Mouse (Mus musculus) bone marrow, adult 2 months (tissue): Measurements from ENCODE around the gene Ocln.

Experiments used
- CTCF ChIP-seq: fragments of 200-500 bp; IDR thresholded peaks from 2 replicates; pipeline ENCODE4 v1.5.1; 2011; ENCODE audit warnings: low read length, control low read depth; ENCODE audit not compliant: control insufficient read depth, insufficient read depth
- POLR2A ChIP-seq: fragments of 200-500 bp; IDR thresholded peaks from 2 replicates; pipeline ENCODE4 v1.6.1; 2011; ENCODE audit warnings: low read depth, mild to moderate bottlenecking, control low read depth, low read length, borderline replicate concordance; ENCODE audit not compliant: control insufficient read depth

DNA sequence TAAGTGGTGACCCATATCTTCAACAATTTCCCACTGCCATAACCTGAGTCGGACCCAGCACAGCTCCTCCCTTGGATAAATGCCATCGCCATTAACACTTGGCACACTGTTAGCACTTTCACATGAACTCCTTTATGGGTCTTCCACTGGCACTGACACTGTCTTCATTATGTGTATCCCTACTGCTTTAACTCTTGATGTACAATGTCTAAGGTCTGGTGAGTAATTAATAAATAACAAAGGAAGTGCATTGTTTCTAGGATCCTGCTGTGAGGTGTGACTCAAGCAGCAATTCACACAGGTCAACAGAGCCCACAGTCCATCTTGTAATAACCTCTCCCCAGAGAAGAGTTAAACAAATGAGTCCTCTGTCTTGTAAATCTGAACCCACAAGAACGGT lies 91.2 kb downstream of the Ocln start:
- TF ChIP-seq CTCF (no peak), POLR2A (no peak)
